Mouse (Mus musculus): ENCODE measurements at regions not wholly inside any gene's neighbourhood (a gene's known extent, or its start where the extent isn't known, plus 50 kb on each side); places are given as distances from the start of the nearest gene placed in this dataset.

DNA sequence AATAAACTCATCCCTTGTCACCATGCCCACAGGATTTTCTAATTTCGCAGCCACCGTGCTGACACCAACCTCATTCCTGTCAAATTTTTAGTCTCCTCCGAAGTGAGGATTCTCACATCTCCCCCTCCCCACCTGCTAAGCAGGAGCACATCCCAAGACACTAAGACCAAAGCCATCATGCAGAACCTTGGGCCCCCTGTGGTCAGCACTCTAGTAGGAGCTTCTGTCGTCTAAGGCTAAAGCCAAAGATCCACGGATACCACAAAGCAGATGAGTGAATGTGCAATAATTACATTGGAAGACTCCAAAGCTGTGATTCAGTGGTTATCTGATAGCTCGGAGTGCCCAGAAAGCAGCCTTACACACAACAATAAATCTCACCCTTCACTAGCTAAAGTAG is 283.5 kb downstream of the Basp1 start:
- no peak overlapping the region for H3K27ac ChIP-seq (ENCODE audit: insufficient read depth, low read depth)
- no peak for DNase-seq (ENCODE audit: extremely low read depth)
- H3K79me2 ChIP-seq (replicated peaks; ENCODE audit: control insufficient read depth, extremely low read depth, insufficient read depth, poor library complexity, severe bottlenecking), result no peaks in the 10 kb centered on the region
- no peak overlapping the region for H3K4me3 ChIP-seq (replicated peaks in 1 of 3; ENCODE audit: low read depth in 2 of 3, low read length in 2 of 3, poor library complexity in 1 of 3)
- H3K9me3 ChIP-seq (replicated peaks; ENCODE audit: low read length), result no peaks in the 10 kb centered on the region
- peaks cover 0 to 4% of the 10 kb centered on the region in 2 experiments; a peak in 2 of 4 replicates for H3K4me1 ChIP-seq (ENCODE audit: control insufficient read depth in 1 of 2, insufficient read depth in 2 of 2)
- dilution Hi-C loops (cut with MboI; ENCODE audit: extremely low pct_ligation_motif_present, extremely low pct_unique_long_range_greater_than_20kb, low sequenced_read_pairs), result no loop called here
- no peak overlapping the region for H3K4me2 ChIP-seq (ENCODE audit: insufficient read depth, low read depth, poor library complexity, severe bottlenecking)
- in situ Hi-C loops (cut with MboI; ENCODE audit: low pct_ligation_motif_present, low pct_unique_long_range_greater_than_20kb, low sequenced_read_pairs), result no loop called here
- H3K27me3 ChIP-seq (replicated peaks), result no peaks in the 10 kb centered on the region
- no peak for TF ChIP-seq RCOR1 (conservative IDR thresholded peaks at IDR 0.05; ENCODE audit: low read depth, low read length)
- TF ChIP-seq RAD21 (IDR thresholded peaks at IDR 0.05; ENCODE audit: low read depth, low read length), result no peak
- no peak for TF ChIP-seq EP300 (IDR thresholded peaks at IDR 0.05; ENCODE audit: low read length)
- H3K9ac ChIP-seq (ENCODE audit: insufficient read depth, low read depth), result no peak overlapping the region
- H3K36me3 ChIP-seq (replicated peaks in 1 of 2; ENCODE audit: control insufficient read depth in 1 of 2, insufficient read depth in 1 of 2, low read length in 1 of 2), result no peaks in the 10 kb centered on the region

DNA sequence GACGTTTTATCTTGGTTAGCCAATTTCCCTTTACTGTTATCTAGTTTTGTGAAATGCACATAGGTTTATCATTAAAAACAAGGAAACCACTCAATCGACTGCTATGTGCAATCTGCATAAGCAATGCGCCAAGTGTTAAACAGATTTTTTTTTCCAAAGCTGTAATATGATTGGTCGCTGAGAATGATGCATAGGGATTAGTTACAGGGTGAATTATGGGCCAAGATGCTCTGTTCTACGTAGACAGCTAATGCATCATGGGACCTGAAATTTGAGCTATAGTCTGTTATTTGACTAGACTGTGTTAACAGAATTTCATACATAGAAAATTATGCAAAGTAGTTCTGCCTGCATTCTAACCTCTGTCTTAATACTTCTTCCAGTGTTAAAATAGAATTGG is 284.0 kb downstream of the Basp1 start:
- H3K27me3 ChIP-seq (replicated peaks), result no peaks in the 10 kb centered on the region
- H3K4me2 ChIP-seq (ENCODE audit: insufficient read depth, low read depth, poor library complexity, severe bottlenecking), result no peak overlapping the region
- TF ChIP-seq MYC (IDR thresholded peaks at IDR 0.05; ENCODE audit: low read depth, low read length), result no peak
- no peak for TF ChIP-seq CHD1 (IDR thresholded peaks at IDR 0.05; ENCODE audit: low read depth, low read length)
- TF ChIP-seq NRF1 (IDR thresholded peaks at IDR 0.05; ENCODE audit: low read depth, low read length), result no peak
- TF ChIP-seq MAZ (IDR thresholded peaks at IDR 0.05; ENCODE audit: low read depth, low read length), result no peak
- no peak overlapping the region for H3K27ac ChIP-seq (ENCODE audit: insufficient read depth, low read depth)
- H3K9me3 ChIP-seq (replicated peaks; ENCODE audit: low read length), result no peaks in the 10 kb centered on the region
- no peaks in the 10 kb centered on the region for H3K79me2 ChIP-seq (replicated peaks; ENCODE audit: control insufficient read depth, extremely low read depth, insufficient read depth, poor library complexity, severe bottlenecking)
- no peaks in the 10 kb centered on the region for H3K4me1 ChIP-seq (ENCODE audit: control insufficient read depth in 1 of 2, insufficient read depth in 2 of 2)
- in situ Hi-C loops (cut with MboI; ENCODE audit: low pct_ligation_motif_present, low pct_unique_long_range_greater_than_20kb, low sequenced_read_pairs) (no loop called here), dilution Hi-C loops (cut with MboI; ENCODE audit: extremely low pct_ligation_motif_present, extremely low pct_unique_long_range_greater_than_20kb, low sequenced_read_pairs) (no loop called here)
- H3K9ac ChIP-seq (ENCODE audit: insufficient read depth, low read depth), result no peak overlapping the region
- no peaks in the 10 kb centered on the region for H3K36me3 ChIP-seq (replicated peaks in 1 of 2; ENCODE audit: control insufficient read depth in 1 of 2, insufficient read depth in 1 of 2, low read length in 1 of 2)
- DNase-seq (ENCODE audit: extremely low read depth), result no peak
- no peak overlapping the region for H3K4me3 ChIP-seq (replicated peaks in 1 of 3; ENCODE audit: low read depth in 2 of 3, low read length in 2 of 3, poor library complexity in 1 of 3)

DNA sequence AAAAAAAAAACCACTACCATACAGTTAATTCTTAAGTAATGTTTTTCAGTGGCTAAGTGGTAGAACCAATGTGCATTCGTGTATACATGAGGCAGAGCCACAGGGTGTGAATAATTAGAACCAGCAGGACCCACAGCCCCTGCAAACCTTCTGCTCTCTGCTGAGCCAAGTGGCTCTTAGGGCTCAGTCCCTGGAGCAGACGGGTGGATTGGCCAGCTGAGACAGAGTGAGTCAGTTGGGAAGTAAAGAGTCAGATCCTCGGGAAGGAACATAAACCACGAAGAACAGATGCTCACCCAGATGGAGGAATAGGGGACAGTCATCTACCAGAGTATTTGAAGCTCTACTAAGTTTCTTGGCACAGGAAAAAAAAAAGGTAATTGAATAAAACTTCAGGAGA is 293.1 kb downstream of the Basp1 start:
- TF ChIP-seq RAD21 (IDR thresholded peaks at IDR 0.05; ENCODE audit: low read depth, low read length) (no peak), HCFC1 (IDR thresholded peaks at IDR 0.05; ENCODE audit: low read depth, low read length) (no peak), USF1 (IDR thresholded peaks at IDR 0.05; ENCODE audit: low read depth, low read length) (no peak), NELFE (IDR thresholded peaks at IDR 0.05; ENCODE audit: low read depth, low read length) (no peak), ZKSCAN1 (IDR thresholded peaks at IDR 0.05; ENCODE audit: borderline replicate concordance, low read depth, low read length) (no peak), USF2 (conservative IDR thresholded peaks at IDR 0.05; ENCODE audit: low read depth, low read length) (no peak), POLR2AphosphoS2 (IDR thresholded peaks at IDR 0.05; ENCODE audit: low read depth, low read length) (no peak), CTCF (conservative IDR thresholded peaks at IDR 0.05 in 1 of 2, IDR thresholded peaks at IDR 0.05 in 1 of 2; ENCODE audit: low read depth in 2 of 2, low read length in 2 of 2) (no peak), MYC (IDR thresholded peaks at IDR 0.05; ENCODE audit: low read depth, low read length) (no peak), GABPA (IDR thresholded peaks at IDR 0.05; ENCODE audit: insufficient replicate concordance, low read depth, low read length) (no peak), CHD2 (IDR thresholded peaks at IDR 0.05; ENCODE audit: low read length) (no peak), MEF2A (IDR thresholded peaks at IDR 0.05; ENCODE audit: borderline replicate concordance, low read depth, low read length) (no peak), CHD1 (IDR thresholded peaks at IDR 0.05; ENCODE audit: low read depth, low read length) (no peak), POLR2A (IDR thresholded peaks at IDR 0.05; ENCODE audit: low read depth, low read length) (no peak), SMC3 (IDR thresholded peaks at IDR 0.05; ENCODE audit: low read depth, low read length) (no peak), MAZ (IDR thresholded peaks at IDR 0.05; ENCODE audit: low read depth, low read length) (no peak), E2F4 (IDR thresholded peaks at IDR 0.05; ENCODE audit: insufficient replicate concordance, low read depth, low read length) (no peak)
- no peaks in the 10 kb centered on the region for H3K36me3 ChIP-seq (replicated peaks in 1 of 2; ENCODE audit: control insufficient read depth in 1 of 2, insufficient read depth in 1 of 2, low read length in 1 of 2)
- H3K4me1 ChIP-seq (ENCODE audit: control insufficient read depth in 1 of 2, insufficient read depth in 2 of 2), result no peaks in the 10 kb centered on the region
- H3K9me3 ChIP-seq (replicated peaks; ENCODE audit: low read length), result no peaks in the 10 kb centered on the region
- no peak overlapping the region for H3K27ac ChIP-seq (ENCODE audit: insufficient read depth, low read depth)
- DNase-seq (ENCODE audit: extremely low read depth), result no peak
- no peaks in the 10 kb centered on the region for H3K79me2 ChIP-seq (replicated peaks; ENCODE audit: control insufficient read depth, extremely low read depth, insufficient read depth, poor library complexity, severe bottlenecking)
- no peak overlapping the region for H3K4me3 ChIP-seq (replicated peaks in 1 of 3; ENCODE audit: low read depth in 2 of 3, low read length in 2 of 3, poor library complexity in 1 of 3)
- no peaks in the 10 kb centered on the region for H3K27me3 ChIP-seq (replicated peaks)
- no peak overlapping the region for H3K9ac ChIP-seq (ENCODE audit: insufficient read depth, low read depth)
- in situ Hi-C loops (cut with MboI; ENCODE audit: low pct_ligation_motif_present, low pct_unique_long_range_greater_than_20kb, low sequenced_read_pairs), result no loop called here
- dilution Hi-C loops (cut with MboI; ENCODE audit: extremely low pct_ligation_motif_present, extremely low pct_unique_long_range_greater_than_20kb, low sequenced_read_pairs), result no loop called here
- H3K4me2 ChIP-seq (ENCODE audit: insufficient read depth, low read depth, poor library complexity, severe bottlenecking), result no peak overlapping the region

Data from CH12.LX (cell line).